Mouse (Mus musculus) cerebellum, adult (tissue): ENCODE measurements around the gene Tspan15.

ENCODE experiments used
- ATAC-seq: cut with Nextera tagmentation; 2 replicates; pipeline ENCODE4 v1.9.2; 2017; ENCODE audit warnings: mild to moderate bottlenecking, moderate library complexity, mixed read lengths; ENCODE audit not compliant: insufficient number of reproducible peaks, low FRiP score, low TSS enrichment

The Tspan15 gene

GRCm38 (mm10) chr10:62137150-62137549 lies 93.9 kb downstream of the Tspan15 start:
- no peak for ATAC-seq

- no peak for ATAC-seq
Observed at GRCm38 (mm10) chr10:62135696-62136470, 95.2 kb downstream of the Tspan15 start.
